Mouse (Mus musculus) thymus, postnatal 25 days (tissue): ENCODE results near the gene Slc8a1.

ENCODE experiments used
- DNase-seq: peaks from one replicate; pipeline ENCODE4 v3.0.0; 2022

The Slc8a1 gene

GRCm38 (mm10) chr17:81554052-81554734, 184.0 kb downstream of the Slc8a1 start:
- DNase-seq: no peak

- no peak for DNase-seq
Observed at GRCm38 (mm10) chr17:81551856-81552635, 186.1 kb downstream of the Slc8a1 start.

- no peak for DNase-seq
Observed at GRCm38 (mm10) chr17:81550864-81551263, 187.3 kb downstream of the Slc8a1 start.

- DNase-seq: no peak
Observed at GRCm38 (mm10) chr17:81548016-81548415, 190.2 kb downstream of the Slc8a1 start.

GRCm38 (mm10) chr17:81546525-81546924, 191.7 kb downstream of the Slc8a1 start:
- DNase-seq: no peak

- DNase-seq: no peak
Observed at GRCm38 (mm10) chr17:81546012-81546411, 192.2 kb downstream of the Slc8a1 start.

- no peak for DNase-seq
Observed at GRCm38 (mm10) chr17:81544926-81545325, 193.3 kb downstream of the Slc8a1 start.

- DNase-seq: no peak
Observed at GRCm38 (mm10) chr17:81542313-81543185, 195.6 kb downstream of the Slc8a1 start.

GRCm38 (mm10) chr17:81538163-81539160, 199.7 kb downstream of the Slc8a1 start:
- no peak for DNase-seq

- DNase-seq: no peak
Observed at GRCm38 (mm10) chr17:81536093-81536492, 202.1 kb downstream of the Slc8a1 start.

GRCm38 (mm10) chr17:81529849-81530248, 208.3 kb downstream of the Slc8a1 start:
- no peak for DNase-seq

GRCm38 (mm10) chr17:81528940-81529339, 209.2 kb downstream of the Slc8a1 start:
- DNase-seq: no peak

- DNase-seq: no peak
Observed at GRCm38 (mm10) chr17:81526463-81526862, 211.7 kb downstream of the Slc8a1 start.

GRCm38 (mm10) chr17:81524826-81525225, 213.4 kb downstream of the Slc8a1 start:
- no peak for DNase-seq

GRCm38 (mm10) chr17:81523943-81524342, 214.2 kb downstream of the Slc8a1 start:
- DNase-seq: no peak

GRCm38 (mm10) chr17:81518316-81519025, 219.7 kb downstream of the Slc8a1 start:
- no peak for DNase-seq

GRCm38 (mm10) chr17:81516155-81516554, 222.0 kb downstream of the Slc8a1 start:
- no peak for DNase-seq

- DNase-seq: no peak
Observed at GRCm38 (mm10) chr17:81514022-81514421, 224.2 kb downstream of the Slc8a1 start.

- no peak for DNase-seq
Observed at GRCm38 (mm10) chr17:81513368-81513958, 224.7 kb downstream of the Slc8a1 start.

GRCm38 (mm10) chr17:81505162-81505685, 233.0 kb downstream of the Slc8a1 start:
- no peak for DNase-seq

- DNase-seq: no peak
Observed at GRCm38 (mm10) chr17:81504040-81504439, 234.1 kb downstream of the Slc8a1 start.
